Mouse (Mus musculus) retina, embryonic 14.5 days (tissue): ENCODE data around the gene Cacna2d3.

Experiments used
- DNase-seq: peaks from one replicate; pipeline ENCODE4 v3.0.0-alpha.2; 2015; ENCODE audit warnings: low spot score

Cacna2d3 gene

DNA sequence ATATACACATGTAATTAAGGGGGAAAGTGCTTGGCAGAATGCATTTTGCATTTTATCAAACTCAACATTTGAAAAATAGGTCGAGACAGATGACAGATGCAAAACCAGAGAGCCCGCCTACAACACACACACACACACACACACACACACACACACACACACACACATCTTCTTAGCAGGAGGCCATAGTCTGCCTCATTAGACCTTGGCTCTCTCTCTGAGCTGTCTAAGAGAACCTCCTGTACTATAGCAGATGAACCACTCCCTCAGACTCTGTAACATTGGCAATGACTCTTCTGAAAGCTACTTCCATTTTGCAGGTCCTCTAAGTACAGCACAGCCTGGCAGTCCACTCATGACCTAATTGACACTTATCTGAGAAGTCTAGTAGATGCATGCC lies 330.2 kb downstream of the Cacna2d3 start:
- DNase-seq = no peak

DNA sequence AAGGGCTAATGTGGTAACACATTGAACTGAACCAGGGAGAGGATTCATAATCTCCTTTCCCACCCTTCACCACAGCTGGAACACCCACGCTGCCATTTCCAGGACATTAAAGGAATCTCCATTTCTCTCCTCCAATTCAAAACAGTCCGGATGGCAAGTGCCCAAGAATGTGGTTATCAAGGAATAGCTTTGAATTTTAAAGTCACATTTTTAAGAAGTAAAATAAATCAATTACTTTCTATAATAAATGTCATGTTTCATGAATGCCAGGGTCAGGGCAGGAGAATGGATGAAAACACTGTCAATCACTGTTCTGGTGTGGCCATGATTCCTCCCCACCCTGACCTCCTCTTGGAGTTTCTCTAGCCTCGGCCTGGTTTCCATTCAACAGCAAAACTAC lies 333.9 kb downstream of the Cacna2d3 start:
- DNase-seq = no peak

DNA sequence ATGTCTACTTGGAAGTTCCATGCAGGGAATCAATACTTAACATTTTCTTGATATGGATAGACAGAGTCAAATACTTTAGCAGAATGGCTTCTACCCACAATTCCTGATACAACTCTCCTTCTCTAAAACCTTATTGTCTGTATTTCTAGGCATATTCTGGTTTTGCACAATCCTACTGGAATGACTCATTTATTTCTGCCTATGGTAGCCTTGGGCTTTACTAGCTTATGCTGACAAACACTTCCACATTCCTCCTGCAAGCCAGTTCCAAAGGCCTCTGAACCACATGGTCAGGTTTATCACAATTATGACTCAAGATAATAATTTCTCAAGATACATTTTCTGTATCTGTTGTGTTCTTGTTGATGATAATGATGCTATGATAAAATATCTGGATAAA lies 336.2 kb downstream of the Cacna2d3 start:
- DNase-seq = no peak

DNA sequence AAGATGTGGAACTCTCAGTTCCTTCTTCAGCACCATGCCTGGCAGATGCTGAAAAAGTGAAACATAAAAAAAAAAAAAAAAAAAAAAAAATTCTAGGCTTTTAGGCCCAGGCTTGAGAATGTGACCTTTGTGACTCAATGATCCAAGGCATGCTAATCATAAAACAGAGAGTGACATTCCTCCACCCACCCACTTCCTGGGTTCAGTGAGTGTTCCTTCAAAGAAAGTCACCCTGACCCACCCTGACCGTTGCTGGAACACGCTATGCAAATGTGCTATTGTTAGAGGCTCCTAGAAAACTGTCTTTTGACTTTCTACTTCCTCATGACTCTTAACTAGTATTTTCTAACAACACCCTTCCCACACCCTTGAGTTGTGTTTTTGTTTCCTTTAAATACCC lies 338.9 kb downstream of the Cacna2d3 start:
- no peak for DNase-seq

DNA sequence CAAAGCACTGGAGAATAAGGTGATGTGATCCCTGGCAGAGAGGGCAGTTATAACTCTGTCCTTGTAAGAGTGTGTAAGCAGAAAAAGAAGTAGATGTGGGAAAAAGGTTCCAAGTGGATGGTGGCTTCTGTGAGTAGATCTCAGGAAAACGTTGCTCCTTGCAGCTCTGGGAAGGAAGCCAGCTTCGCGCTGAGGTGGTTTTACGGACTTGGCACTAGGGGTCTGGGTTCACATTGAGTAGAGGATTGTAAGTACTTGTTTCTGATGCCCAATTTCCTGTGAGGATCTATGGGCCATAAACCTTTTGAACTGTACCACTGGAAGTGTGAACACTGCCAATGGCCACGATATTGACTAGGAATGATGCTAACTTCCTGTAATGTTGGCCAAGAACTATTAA lies 354.8 kb downstream of the Cacna2d3 start:
- DNase-seq = no peak

DNA sequence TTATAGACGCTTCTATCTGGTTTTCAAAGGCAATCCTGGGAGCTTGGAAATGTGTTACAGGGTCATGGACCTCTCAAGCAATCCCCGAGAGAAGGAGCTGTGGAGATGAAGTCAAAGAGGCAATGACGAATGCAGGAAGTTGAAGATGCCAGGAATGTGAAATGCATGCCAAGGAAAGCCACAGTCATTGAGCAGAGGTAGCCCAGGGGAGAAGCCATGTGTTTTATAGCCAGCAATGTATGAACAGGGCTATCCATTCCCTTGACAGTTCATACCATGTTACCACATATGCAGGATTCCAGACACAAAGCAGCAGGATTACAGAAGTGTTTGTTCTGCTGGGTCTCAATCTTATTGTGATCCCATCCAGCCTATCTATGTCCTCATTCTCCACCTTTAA lies 359.2 kb downstream of the Cacna2d3 start:
- no peak for DNase-seq

DNA sequence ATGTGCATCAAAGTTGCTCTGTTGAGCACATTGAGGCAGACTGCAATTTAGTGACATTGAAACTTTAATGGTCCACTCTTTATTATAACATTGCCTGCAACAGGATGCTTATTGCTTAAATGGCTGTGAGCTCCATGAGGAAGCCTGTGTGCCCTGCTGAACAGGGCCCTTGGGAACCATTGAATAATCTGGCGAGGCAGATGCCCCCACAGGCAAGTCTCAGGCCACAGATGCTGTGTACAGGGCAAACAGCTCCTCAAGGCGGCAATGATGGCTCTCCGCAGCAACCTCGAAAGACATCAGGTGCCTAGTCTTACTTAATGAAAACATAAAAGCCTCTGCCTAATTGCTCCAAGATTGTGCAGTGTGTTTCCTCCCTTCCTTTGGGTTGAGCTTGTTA lies 371.0 kb downstream of the Cacna2d3 start:
- peak; percentile 9 for DNase-seq

DNA sequence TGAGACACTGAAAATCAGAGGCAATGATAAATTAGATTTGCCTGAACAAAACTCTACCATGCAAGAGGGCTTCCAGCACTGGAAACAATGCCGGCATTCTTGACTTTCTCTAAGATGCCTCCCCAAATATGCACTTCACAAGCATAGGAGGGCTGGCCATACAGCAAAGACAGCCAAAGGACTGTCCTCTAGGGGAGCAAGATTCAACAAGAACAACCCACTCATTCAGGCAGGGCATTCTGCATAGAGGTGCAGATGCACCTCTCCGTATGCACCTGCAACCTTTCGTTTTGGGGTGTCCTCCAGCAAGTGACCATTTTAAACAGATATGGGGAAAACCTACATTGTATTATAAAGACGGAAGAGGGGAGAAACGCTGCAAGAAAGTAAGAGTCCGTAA lies 380.1 kb downstream of the Cacna2d3 start:
- DNase-seq = no peak

DNA sequence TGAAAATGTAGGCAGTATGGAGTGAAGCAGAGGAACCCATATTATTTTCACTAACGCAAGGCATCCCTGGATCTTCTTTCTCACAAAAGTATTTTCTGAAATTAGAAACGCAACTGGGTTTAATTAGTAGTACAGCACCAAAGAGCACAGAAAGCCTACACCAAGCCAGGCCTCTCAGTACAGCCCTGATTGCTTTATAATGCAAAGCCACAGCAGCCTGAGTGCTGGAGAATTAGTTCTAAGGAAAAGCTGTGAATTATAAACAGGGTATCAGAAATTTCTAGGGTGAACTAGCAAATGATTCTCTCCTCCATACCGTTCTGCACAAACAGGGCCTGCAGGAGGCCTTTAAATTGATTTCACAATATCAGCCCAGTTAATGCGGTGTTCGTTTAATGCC lies 380.9 kb downstream of the Cacna2d3 start:
- DNase-seq = no peak

DNA sequence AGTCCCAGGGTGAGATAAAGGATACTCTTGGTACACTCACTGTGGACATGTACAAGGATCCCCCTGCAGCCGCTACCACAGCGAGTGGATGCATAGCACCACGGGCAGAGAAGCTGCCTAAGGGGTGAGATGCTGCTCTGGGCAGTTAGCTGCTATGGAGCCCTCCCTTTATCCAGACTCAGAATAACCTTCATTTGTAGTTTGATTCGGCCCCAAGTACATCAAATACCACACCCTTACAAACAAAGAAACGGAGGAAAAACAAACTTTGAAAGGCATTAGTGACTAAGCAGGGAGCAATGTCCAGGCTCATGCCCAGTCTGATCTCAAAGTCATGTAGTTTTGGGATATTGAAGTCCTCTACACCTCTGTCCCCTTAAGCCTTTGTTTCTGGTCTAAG lies 386.8 kb downstream of the Cacna2d3 start:
- DNase-seq = no peak

DNA sequence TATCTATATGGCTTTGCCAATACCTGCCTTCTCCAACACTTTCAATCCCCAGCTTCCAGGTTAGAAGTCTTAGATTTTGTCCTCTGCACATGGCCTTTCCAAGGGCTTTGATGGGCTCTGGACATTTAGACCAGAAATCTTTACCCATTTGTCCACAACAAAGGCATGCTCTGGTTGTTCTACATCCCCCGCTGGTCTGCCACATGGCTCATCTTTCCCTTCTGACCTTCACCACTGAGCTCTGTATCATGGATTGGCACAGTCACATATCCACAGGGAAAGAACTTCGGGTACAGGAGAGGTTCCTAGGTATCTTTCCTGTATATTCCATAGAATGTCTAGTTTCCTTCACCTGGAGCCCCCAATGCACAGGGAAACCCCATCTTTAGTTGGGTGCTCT lies 387.4 kb downstream of the Cacna2d3 start:
- no peak for DNase-seq

DNA sequence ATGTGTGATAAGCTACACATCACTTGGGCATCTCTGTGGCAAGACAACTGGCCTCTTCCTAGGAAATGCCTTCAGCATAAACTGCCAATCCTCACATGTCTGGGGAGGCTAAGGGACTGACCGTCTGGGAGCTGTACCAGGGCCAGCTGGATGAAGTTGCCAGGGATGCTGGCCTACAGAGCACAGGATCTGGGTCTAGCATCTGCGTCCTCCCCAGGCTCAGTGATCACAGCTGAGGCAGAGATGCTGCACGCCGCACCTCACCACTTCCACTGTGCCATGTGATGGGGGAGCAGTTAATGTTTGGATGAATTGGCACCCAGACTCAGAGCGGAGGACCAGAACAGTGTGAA lies 397.3 kb downstream of the Cacna2d3 start:
- no peak for DNase-seq

DNA sequence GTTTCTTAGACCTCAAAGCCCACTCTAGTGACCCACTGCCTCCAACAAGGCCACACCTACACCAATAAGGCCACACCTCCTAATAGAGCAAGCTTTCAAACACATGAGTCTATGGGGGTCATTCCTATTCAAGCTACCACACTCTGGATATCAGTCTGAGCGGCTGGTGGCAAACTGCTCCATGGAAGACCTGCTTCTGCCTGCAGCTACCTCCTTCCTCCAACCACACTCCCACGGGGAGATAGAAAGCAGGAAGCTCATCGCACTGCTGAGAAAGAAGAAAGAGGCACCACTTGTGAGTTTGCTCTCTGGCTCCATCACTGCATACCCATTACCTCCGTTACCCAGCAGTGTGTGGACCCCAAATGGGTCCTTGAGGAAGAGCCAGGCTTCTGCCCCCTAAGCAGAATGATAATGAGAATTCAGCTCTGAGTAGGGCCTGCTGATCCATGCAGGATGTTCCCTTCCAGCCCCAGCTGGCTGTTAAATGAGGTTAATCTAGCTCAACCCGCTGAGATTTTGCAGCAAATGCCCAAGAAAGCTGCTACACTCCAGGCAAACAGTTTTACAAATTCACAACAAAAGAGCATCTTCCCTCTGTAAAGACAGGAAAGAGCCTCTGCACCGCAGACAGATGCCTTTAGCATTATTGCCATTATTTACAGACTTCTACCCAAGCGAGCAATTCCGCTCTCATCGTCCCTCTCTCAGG lies 397.8 kb downstream of the Cacna2d3 start:
- DNase-seq = no peak

DNA sequence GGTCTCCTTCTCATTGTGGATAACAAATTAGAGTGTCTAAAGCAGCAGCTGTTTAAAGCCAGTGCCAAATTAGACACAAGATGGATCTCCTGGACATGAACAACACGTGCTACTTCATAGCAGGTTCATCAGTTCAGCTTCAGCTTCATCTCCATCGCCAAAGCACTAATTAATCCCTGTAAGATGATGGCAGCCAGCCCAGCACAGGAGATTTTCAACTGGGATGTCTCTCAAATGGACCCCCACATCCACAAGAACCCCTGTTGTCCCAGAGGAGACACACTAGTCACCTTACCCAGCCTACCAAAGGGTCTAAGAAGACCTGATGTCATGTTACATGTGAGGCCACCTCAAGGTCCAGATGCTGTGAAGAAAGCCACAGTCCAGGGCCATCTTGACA lies 408.2 kb downstream of the Cacna2d3 start:
- no peak for DNase-seq

DNA sequence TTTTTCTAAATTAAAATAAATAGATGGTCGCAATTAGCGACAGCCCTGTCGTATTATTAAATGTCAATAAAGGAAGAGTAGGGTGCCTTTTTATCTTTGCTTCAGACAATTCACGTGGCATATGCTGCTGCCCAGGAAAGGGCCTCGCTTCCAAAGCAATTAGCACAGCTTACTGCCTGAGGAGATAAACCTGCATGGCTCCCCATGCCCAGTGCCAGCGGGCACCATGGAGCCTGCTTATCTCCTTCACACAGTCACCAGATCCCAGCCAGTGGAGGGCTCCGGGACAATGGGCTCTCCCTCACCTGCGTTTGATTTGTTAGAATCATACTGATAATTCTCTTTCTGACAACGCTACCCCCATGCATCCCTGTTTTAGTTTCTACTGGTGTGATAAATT lies 416.0 kb downstream of the Cacna2d3 start:
- DNase-seq = no peak

DNA sequence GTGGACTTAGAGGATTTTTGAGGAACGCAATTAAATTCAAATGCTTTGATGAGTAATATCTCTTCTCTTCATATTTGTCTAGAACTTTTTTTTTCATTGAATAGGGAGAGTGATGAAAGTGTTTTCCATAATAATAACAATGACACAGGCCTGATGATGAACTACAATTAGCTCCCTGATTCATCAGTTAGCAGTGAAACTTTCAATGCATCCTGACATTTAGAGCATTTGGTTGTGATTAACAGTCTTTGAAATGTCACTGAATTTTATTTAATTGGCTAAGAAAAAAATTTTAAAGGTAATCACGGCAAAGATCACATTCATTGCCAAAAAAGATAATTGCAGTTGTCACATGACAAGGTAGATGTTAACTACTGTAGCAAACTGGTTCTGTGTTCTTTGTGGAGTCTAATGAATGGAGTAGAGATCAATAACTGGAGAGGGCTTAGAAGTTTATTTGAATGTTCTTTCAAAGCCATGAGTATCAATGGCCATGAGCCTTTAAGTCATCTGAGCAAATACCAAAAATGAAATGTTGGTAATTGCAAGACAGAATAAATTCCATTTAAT lies 425.4 kb downstream of the Cacna2d3 start:
- no peak for DNase-seq

DNA sequence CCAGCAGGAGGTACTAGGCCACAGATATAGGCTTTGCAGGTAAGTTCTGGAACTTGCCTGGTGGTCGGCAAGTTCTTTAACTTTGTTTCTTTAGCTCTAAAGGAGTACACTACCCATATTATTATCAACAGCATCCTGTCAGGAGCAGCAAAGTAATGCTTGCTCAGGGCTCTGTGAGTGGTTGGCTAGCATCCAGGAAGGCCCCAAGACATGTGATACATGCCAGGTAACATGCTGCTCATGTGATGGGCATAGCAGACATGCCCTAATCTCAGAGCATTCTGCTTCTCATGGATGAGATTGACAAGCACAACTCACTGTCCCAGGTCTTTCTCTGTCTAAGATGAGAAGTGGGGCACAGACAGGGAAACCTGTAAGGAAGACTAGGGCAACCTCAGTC lies 442.8 kb downstream of the Cacna2d3 start:
- DNase-seq = no peak

DNA sequence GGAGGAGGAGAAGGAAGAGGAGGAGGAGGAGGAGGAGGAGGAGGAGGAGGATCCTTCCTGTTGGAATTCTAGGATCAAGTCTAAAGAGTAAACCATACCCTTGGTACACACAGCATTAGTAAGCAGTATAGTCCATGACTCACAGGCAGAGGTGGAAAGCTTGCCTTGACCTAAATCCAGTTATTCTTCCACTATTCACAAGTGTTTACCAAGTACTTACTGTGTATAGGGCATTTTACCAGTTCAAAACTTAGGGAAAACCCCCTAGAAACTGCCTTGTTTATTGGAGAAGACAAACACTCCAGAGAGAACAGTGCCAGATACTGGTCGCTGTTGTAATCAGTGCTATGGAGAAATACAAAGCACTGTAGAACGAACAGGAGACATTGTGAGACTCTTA lies 443.3 kb downstream of the Cacna2d3 start:
- DNase-seq = no peak

DNA sequence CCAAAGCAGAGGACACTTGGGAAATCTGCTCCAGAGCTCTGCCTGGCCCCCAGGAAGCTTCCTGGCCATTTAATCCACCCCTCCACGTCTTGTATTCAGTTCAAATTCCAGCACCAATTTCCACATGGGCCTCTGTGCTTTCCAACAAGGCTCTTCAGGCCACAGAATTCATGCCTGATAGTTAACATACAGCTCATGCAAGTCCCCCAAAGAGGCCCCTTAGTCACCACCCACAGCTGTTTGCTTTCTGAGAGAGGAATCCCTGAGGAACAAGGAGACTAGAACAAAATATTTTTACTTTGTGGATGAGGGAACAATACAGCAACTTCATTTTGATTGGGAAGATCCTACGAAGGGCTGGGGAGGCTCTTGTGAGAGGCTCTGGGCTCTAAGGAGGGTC lies 444.0 kb downstream of the Cacna2d3 start:
- DNase-seq = no peak

DNA sequence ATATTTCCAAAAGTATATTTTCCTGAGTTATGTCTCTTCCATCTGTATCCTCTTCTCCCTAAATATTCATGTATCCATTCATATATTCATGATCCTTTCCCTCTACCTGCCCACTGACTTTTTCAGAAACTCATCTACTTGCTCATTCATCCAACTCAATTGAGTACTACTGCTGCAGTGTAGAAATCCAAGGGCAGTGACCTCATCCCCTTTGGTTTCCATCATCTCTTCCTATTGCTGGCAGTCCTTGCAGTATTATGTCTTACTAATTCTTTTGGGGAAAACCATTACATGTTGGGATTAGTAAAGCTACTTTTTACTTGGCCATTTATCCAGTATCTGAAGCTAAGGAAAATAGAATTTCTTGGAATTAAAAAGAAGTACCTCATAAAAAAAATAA lies 447.8 kb downstream of the Cacna2d3 start:
- no peak for DNase-seq

DNA sequence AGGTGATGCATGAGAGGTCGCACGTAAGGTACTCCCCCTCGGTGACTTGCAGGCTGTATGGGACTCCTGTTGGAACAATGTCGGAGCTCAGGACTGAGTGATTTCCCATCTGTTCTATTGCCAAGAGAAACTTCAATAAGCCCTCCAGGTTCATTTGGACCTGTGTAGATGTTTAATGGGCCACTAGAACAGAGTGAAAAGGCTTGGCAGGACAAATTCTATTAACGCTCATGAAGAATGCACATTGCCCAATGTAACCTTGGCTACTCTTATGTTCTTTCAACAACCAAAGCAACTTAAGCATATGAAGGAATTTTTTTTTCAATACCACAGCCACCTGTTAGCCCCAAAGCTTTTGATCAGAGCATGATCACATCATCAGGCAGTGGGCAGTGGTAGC lies 451.1 kb downstream of the Cacna2d3 start:
- DNase-seq = no peak

DNA sequence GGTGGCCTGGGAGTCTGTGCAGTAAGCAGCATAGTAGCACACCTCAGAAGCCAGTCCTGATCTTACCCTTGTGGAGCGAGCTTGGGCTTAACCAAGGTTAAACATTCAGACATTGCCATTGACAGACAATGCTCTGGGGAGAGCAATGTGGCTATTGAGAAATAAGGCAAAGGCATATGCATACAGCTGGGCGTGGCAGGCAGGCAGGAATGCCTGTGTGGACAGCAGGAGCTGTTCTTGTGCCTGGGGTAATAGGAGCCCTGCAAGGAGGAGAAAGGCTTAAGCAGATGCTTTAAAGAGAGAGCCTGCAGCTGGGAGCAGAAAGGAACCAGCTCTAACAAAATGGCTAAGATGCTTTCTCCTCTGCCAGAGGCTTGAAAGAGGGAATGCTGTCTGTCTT lies 451.8 kb downstream of the Cacna2d3 start:
- no peak for DNase-seq

DNA sequence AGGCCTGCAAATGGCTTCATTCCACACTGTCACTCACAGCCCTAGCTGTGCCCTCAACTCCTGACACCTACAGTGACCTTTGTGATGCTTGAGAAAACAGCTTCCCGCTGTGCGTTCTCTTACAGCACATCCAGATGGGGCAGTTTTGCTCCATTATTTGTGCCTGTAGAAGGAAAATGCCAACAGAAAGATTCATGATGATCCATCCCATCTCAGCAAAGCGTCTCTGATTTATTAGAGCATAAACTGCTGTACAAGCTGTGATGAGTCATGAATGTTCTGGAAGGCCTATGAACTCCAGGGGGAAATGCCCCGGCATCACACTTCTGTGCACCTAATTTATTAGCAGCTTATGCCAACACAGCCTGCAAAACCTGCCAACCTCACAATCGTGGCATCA lies 453.1 kb downstream of the Cacna2d3 start:
- DNase-seq = peak; percentile 39

DNA sequence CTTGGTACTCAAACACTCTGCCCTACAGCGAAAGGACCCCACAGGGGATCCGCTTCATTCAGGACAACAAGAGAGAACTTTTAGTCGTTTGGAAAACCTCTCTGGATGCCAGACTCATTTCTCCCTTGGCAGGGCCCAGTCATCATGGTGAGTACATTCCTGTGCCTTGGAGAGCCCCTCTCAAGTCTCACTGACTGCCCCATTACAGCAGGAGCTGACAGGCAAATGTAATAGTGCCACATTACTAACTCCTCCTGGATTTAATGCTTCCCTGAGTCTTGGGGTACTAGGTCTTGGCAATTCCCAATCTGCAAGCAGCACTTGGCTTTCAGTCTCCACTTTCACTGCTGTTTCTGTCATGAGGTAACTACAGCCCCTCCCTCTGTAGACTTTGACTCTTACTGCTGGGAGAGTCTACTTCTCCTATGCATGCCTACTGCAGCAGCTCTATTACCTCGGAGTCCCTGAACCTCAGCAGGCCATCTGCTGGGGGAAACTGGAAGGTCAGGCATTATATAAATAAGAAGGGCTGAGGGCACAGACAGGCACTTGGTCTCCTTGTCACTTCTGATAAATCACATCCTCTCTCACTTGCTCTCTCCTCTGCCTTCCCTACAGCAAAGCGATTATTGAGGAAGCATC lies 454.3 kb downstream of the Cacna2d3 start:
- DNase-seq = peak; percentile 79
